Mouse (Mus musculus) frontal cortex, postnatal 36 days (tissue): ENCODE data around the gene Myo5c.
A peak's percentile ranks its signal among the peaks of the same experiment; 100 is the strongest.

ENCODE experiments used
- DNase-seq, 2 experiments: peaks; one replicate each; pipeline ENCODE4 v3.0.0; 2022; ENCODE audit warnings: low spot score in 2 of 2

Gene Myo5c

DNA sequence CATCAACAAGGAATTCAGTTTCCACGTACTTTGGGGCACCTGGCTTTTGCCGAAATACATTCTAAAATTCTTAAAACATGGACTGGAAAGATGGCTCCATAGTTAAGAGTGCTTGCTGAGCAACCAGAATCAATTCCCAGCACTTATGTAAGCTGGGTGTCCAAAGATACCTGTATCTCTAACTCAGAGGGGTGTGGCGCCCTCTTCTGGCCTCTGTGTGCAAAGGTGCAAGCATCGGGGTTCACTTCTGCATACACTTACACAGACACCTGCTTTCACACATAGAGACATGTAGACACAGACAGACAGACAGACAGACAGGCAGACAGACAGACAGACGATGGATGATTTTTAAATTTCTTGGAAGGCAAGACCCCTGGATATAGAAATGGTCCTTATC is 49.0 kb downstream of the Myo5c start:
- DNase-seq, result peak; percentile 36 to 46

DNA sequence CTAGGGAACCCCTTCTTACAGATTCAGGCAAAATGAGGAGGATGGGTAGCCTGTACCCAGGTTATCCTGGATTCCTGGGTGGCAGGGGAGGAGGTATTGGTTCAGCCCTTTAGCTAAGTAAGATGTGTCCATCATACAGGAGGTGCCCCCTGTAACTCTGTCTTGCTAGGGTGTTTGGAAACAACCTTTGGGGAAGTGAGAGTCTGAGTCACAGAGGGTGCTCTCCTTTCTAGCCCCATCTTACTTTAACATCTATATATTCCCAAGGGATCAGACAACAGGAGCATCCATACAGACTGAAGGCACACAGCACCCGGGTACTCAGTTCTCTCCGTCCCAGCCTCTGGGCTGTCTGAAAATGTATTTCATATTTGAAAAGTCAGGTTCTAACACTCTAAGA is 50.4 kb downstream of the Myo5c start:
- DNase-seq, result no peak

DNA sequence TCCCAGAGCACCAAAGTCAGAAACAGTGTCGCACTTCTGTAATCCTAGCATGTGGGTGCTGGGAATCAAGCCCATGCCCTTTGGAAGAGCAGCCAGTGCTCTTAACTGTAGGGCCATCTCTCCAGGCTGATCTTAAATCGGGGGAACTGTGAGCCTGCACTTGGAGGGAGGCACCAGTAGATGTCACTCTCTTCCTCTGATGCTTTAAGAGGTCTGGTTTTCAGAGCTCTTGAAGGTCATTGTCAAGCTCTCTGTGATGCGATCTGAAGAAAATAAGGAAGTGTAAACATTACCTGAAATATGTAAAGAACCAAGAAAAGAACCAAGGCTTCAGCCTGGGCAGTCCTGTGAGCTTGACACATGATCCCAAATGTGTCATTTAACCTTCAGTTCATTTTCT is 51.0 kb downstream of the Myo5c start:
- DNase-seq, result peak; percentile 66 to 82

DNA sequence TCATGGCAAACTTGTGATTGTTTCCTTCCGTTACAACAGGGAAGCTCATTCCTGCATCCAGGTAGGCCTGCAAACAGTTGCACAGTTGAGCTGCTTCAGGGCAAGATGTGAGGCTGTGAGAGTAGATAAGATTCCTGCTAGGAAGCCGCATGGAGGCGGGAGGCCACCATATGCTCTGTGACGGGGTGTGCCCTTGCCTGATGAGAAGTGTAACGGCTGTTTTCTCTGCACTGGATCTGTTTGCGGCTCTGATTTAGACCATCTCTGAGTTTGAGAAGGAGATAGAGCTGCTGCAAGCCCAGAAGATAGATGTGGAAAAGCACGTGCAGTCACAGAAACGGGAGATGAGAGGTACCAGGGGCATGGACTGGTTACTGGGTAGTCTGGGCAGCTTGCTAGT is 51.8 kb downstream of the Myo5c start:
- peak in 1 of 2 experiments; percentile 31 for DNase-seq

DNA sequence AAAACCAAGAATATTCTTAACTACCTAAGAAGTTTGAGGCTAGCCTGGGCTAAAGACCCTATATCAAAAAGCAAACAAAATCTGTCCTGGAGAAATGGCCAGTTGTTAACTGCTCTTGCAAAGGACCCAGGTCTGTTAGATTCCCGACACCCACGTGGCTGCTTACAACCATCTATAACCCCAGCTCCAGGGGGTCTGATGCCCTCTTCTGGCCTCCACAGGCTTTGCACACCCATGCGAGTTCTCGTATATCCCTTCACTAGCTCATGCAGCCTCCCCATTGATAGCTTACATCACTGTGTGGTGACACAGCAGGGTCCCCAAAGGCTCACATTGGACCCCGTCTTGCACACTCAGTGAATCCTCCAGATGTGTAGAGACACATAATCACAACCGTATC is 53.5 kb downstream of the Myo5c start:
- no peak for DNase-seq

DNA sequence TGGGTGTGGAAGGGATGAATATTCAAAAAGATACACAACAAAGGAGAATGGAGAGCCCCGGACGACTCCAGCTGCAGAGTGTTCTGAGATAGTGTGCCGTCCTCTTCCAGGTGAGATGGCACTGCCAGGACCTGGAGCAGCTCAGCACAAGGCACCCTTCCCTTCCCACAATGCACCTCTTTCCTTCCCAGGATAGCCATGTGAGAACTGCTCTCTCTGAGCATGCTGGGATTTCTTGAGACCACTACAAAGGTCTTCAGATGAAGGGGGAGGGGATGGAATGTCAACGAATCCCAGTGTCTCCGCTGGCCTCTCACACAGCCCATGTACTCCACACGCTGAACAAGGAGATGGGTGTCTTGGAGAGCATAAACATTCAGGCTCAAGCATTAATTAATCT is 55.8 kb downstream of the Myo5c start:
- DNase-seq, result no peak

DNA sequence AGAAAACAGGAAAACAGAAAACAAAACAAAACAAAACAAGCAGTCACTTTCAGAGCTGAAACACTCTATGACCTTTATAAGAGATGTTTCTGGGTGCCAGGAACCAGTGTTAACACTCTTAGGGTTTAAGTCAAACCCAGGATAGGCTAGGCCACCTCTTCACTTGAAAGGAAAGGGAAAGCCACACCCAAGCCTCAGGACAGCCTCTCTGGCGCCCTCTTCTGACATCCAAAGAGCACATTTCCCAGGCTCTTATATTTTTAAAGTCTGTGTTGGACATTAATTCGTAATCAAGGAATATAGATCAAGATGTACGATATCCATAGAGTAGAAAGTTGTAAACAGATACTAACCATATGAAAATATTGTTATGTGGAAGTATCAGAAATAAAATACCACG is 57.7 kb downstream of the Myo5c start:
- no peak for DNase-seq

DNA sequence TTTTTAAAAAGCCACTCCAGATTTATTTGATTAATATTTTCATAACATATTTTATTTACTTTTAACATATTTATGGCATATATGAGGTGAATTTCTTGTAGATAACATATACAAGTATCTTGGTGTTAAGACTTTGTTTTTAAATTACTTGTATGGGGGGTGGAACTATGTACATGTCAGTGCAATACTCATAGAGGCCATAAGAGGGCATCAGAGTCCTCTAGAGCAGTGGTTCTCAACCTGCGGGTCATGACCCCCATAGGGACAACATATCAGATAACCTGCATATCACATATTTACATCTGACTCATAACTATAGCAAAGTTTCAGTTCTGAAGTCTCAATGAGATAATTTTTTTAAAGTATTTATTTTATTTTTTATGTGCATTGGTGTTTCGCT is 67.5 kb downstream of the Myo5c start:
- DNase-seq, result no peak

DNA sequence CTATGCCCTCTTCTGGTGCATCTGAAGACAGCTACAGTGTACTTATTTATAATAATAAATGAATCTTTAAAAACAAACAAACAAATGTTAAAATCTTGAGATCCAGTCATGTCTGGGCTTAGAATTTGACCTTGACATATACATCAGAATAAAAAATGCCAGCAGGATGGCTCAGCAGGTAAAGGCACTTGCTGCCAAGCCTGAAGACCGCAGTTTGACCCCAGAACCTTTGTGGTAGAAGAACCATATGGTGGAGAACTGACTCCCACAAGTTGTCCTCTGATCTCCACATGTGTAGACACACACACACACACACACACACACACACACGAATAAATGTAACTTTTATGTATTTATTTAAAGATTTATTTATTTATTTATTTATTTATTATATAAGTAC is 71.2 kb downstream of the Myo5c start:
- DNase-seq, result no peak

DNA sequence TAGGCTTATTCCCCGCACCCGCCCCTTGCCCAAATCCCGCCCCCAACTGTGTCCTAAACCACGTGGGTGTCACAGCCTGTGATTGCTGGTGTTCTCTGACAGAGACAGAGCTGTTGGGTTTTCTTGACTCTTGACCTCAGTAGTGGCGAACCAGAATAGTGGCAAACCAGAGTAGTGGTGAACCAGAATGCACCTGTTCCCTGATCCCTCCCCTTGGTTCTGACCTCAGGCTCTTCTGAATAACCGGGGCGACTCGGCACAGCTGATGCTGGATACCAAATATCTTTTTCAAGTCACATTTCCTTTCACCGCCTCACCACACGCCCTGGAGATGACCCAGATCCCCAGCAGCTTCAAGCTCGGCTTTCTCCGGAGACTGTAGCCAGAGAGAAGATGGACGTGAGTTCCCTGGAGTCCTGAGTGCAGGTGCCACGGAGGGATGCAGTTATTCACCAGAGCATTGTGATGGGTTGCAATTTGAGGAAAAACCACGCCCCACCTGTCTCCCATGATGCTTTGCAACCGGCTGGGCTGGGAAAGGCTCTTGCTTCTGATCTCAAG is 72.0 kb downstream of the Myo5c start:
- DNase-seq, result no peak

DNA sequence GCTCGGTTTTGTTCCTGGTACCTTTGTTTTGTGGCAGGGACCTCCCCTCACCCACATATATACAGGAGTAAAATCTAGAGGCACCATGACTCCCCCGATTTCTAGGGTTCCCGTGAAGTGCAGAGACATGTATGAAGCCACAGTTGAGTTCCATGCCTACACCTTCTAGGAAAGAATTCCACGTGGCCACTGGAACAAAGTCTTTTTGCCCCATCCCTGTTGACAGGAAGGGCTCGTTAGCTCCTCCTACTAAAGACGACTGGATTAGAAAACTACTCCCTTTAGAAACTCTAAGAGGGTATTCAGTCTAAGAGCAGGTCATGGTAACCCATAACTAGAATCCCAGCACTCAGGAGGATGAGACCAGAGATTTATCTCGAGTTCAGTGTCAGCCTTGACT is 72.5 kb downstream of the Myo5c start:
- no peak for DNase-seq

DNA sequence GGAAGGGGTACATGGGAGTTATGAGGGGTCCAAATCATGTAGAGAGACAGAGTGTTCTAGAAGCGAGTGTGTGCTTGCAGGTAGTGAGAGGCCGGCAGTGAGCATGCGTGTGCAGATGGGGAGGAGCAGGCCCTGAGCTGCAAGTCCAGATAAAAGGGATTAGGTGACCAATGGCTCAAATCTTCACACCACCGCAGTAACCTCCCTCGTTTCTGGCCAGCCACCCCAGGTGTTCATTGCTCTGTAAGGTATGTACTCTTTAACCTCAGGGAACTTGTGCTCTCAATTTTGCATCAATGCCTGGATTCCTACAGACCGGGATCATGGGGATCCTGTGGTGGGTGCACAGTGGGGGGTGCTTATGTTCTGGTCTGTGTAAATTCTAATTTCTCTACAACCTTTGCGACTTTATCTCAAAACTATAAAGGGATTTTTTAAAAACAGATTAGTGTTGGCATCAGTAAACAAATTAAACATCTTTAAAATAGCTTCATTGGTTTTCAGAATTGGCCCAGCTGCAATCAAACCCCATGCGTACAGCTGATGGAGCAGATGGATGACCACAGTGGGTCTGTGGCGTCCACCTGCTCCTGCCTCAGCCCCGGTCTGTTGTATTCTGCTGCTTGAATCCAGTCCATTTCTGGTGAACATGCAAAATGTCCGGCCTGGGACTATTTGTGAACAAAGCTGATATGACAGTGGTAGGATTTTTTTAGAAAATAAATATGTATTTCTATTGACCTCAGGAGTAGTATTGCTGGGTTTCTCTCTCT is 74.5 kb downstream of the Myo5c start, which contains the start of gene Gnb5:
Gnb5 (plus strand) TSS at position 163 of the 773 bp plus-strand sequence.
- no peak for DNase-seq

DNA sequence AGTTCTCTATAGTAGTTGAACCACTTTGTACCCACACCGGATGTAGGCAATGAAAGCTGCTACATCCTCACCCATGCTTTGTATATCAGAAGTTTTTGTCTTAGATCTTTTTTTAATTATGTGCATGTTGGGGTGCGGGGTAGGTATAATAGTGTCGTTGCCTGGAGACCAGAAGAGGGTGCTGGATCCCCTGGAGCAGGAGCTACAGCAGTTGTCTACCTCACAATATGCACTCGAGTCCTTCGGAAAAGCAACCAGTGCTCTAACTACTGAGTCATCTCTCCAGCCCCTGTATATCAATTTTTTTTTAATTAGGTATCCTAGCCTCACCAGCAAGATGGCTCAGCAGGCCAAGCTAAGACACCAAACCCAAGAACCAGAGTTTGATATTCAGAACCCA is 75.2 kb downstream of the Myo5c start:
- no peak for DNase-seq

DNA sequence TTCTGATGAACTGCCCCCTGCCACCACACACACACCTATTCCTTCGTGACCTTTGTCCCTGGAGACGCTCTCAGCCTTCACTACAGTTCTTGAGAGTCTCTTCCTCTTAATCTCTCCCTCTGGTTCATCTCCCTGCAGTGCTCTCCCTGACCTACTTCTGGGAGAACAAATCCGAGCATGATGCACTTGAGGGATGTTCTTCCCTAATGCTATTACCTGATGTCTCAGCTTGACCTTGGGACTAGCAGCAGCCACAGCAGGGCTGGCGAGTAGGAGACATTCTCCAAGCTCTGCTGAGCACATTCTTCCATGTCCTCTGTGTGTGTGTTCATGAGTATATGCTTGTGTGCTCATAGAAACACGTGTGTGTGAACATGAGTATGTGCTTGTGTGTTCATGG is 76.8 kb downstream of the Myo5c start:
- DNase-seq, result no peak

DNA sequence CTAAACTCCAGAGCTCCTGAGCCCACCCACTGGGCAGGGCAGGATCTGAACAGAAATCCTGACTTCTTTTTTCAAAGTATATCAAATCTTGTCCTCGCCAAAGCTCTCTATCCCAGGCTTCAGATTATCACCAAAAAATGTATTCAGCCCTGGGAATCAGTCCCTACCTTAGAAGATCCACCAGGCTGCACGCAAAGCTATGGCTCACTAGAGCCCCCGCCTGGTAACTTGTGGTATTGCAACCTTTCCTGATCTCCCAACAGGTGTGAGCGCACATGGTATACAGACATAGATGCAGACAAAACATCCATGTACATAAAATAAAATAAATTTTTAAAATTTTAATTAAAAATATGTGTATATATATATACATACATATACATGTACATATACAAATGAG is 80.2 kb downstream of the Myo5c start:
- peak; percentile 81 to 83 for DNase-seq

DNA sequence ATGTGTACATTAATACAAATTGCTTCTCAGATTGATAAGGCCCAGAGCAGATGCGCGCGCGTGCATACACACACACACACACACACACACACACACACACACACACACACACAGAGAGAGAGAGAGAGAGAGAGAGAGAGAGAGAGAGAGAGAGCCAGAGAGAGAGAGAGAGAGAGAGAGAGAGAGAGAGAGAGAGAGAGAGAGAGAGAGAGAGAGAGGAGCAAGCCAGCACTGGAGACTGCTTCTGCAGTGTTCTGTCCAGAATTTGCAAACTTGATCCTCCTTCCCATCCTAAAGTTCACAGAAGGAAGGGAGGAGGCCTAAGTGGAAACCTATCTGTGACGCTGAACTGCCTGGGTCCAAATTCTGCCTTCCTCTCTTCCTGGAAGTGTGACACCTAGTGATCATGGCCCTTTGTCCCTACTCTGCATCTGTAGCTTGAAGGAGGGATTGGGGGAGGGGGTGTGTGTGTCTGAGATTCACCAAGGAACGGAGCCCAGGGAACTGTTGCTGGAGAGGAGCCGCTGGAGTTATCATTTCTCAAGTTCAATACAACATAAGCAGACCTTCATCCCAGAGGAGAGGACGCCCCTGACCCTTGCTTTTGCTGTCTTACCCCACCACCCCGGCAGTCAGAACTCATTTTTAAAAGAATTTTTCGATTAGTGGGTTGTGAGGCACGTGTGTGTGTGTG is 81.5 kb downstream of the Myo5c start:
- DNase-seq, result no peak

DNA sequence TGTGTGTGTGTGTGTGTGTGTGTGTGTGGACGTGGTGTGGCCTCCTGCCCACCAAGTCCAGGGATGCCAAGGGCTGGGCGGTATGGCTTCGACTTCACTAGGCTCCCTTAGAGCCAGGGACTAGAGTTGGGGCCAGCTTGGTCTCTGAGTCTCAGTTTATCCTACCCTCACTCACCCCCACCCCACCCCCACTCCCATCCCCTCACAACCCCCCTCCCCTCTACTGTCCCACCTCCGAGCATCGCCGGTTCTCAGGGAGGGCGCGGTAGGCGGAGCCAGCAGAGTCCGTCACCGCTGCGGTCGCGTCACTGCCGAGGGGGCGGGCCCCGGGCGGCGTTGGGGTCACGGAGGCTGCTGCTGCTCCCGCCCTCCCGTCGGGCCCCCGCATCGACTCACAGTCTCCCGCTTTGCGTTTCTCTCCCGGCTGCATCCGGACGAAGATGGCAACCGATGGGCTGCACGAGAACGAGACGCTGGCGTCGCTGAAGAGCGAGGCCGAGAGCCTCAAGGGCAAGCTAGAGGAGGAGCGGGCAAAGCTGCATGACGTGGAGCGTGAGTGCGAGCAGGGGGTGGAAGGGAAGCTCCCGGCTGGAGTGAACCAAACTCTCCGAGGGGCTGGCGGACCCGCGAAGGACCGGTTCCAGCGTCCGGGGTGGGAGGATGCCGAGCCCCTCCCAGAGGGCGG is 82.2 kb downstream of the Myo5c start:
- peak; percentile 88 to 89 for DNase-seq

DNA sequence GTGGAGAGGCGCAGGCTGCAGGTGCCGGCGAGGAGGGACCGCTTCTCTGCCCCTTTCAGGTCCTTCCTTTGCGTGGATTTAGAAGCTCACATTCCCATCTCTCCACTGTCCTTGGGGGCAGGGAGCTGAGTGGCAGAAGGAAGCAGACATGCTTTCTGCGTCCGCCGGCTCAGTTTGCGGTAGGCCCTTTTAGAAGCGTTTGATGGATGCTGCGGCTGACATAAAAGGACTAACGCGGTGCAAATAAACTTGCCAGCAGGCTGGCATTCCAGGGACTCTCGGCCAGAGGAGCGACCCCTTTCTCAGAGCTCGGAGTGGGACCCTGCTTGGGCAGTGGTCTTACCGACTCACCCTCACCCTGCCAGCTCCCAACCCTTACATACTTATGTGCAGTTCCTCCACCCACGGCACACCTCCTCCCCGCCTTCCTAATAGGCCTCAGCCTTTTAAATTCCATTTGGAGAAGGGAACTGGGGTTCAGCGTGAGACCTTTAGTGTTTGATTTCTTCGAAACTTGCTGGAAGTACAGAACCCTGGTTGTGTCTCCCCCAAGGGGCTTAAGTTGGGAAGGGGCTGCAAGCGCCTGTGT is 82.8 kb downstream of the Myo5c start:
- no peak for DNase-seq

DNA sequence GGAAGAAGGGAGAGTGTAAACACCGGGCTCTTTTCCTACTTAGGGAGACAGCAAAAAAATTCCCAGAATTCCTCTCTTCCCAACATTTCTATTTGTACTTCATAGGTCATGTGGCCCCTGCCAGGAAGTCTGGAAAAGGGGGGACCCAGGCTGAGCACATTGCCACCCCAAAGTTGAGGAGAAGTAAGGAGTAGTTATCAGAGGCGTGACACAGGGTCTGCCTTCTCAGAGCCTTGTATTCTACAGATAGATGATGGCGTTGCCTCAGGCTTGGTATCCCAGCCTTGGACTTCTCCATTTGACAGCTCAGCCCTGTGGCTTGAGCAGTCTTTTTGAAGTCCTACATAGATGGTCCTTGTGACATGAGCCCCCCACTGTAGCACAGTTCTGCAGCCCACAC is 83.4 kb downstream of the Myo5c start:
- no peak for DNase-seq

DNA sequence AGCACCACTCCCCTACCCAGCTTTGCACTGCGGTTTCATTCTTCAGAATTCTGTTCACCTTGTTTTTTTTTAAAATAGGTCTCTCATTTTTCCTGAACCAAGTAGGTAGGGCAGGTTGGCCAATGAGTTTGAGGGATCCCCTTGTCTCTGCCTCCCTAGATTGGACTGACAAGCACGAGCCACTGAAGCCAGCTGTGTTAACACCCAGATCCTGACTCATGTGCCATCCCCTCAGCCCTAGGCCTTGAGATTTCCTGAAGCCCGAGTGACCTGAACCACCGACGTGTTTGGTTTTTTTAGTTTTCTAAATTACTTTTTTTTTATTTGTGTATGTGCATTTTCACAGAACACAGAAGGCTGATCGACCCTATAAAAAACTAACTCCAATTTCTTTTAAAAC is 85.0 kb downstream of the Myo5c start:
- DNase-seq, result no peak

DNA sequence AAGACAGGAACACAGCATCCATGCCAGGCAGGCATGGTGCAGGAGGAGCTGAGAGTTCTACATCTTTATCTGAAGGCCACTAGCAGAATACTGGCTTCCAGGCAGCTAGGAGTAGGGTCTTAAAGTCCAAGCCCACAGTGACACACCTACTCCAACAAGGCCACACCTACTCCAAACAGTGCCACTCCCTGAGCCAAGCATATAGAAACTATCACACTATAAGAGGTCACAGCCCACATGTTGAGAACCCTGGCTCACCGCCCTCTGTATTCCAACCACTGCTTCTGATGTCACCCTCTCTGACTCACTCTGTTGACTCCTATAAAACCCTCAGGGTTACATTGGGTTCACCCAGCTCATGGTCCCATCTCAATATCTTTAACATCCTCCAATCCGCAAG is 86.4 kb downstream of the Myo5c start:
- no peak for DNase-seq

DNA sequence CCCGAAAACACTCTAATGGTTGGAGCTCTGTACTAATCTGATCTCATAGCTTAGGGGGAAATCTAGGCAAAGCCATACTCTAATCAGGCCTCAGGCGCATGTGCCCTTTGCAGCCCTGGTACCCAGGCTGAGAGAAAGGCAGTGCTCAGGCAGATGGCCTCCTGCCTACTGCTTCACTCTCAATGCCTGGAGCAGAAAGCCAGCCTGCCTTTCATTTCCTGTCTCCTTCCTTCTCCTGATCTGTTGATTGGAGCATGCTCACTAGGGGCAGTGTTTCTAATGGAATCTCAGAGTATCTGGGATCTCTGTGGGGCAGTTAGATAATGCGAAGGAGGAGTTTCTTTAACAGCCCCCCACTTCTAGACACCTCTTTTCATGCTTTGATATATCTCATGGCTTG is 87.5 kb downstream of the Myo5c start:
- no peak for DNase-seq
